Mouse (Mus musculus) embryonic facial prominence, embryonic 11.5 days (tissue): ENCODE measurements around the gene Prkg2. TPM values are rescaled to one million over a fixed set of nuclear protein-coding genes. Genes with fewer than 3 reads are reported as not detected.

Source experiments
- ATAC-seq: fragments of 200-750 bp; cut with Nextera tagmentation; replicated peaks from 2 replicates; pipeline ENCODE4 v1.8.0; 2017; ENCODE audit warnings: low read depth; ENCODE audit not compliant: insufficient number of reproducible peaks, low FRiP score, low TSS enrichment
- DNase-seq: peaks from one replicate; pipeline ENCODE4 v3.0.0-alpha.2; 2015; ENCODE audit warnings: low spot score
- H3K27ac ChIP-seq: fragments of 300-500 bp; sonication (generic); replicated peaks from 2 replicates; pipeline ENCODE4 v1.5.1; 2014; ENCODE audit warnings: mild to moderate bottlenecking, low read depth, low read length, control low read depth
- H3K27me3 ChIP-seq: fragments of 300-500 bp; sonication (generic); 2 replicates; pipeline ENCODE4 v1.6.1; 2014; ENCODE audit warnings: mild to moderate bottlenecking, low read length, moderate library complexity, mixed read lengths; ENCODE audit not compliant: control insufficient read depth, insufficient read depth
- H3K36me3 ChIP-seq: fragments of 300-500 bp; sonication (generic); replicated peaks from 2 replicates; pipeline ENCODE4 v1.6.1; 2014; ENCODE audit warnings: low read depth, mild to moderate bottlenecking, low read length, moderate library complexity, mixed read lengths; ENCODE audit not compliant: control insufficient read depth, insufficient read depth
- H3K4me1 ChIP-seq: fragments of 300-500 bp; sonication (generic); 2 replicates; pipeline ENCODE4 v1.6.1; 2014; ENCODE audit warnings: low read length, mixed read lengths; ENCODE audit not compliant: control insufficient read depth, insufficient read depth
- H3K4me2 ChIP-seq: fragments of 300-500 bp; sonication (generic); 2 replicates; pipeline ENCODE4 v1.6.1; 2014; ENCODE audit warnings: low read depth, mild to moderate bottlenecking, control low read depth, low read length, moderate library complexity
- H3K4me3 ChIP-seq: fragments of 300-500 bp; sonication (generic); 2 replicates; pipeline ENCODE4 v1.5.1; 2014; ENCODE audit warnings: low read depth, low read length, control low read depth
- H3K9ac ChIP-seq: fragments of 300-500 bp; sonication (generic); replicated peaks from 2 replicates; pipeline ENCODE4 v1.6.1; 2014; ENCODE audit warnings: mild to moderate bottlenecking, control low read depth, low read length
- H3K9me3 ChIP-seq: fragments of 300-500 bp; sonication (generic); replicated peaks from 2 replicates; pipeline ENCODE4 v1.6.1; 2016; ENCODE audit warnings: mild to moderate bottlenecking, low read length, inconsistent platforms, mixed read lengths; ENCODE audit not compliant: control insufficient read depth
- WGBS: fragments of 180-500 bp; shearing (Covaris S2); extraction: QIAGEN DNeasy Blood & Tissue Kit; methylation state at CpG from one replicate; pipeline ENCODE4 v1.1.7; 2014; 5-methylcytosine and 5-hydroxymethylcytosine counted together
- polyA plus RNA-seq: library from polyadenylated mRNA; unstranded; fragments of >200 nt; fragmentation: Nextera tagmentation; extraction: Ambion mirVana; gene quantifications from 2 replicates; pipeline ENCODE4 v1.2.1, GENCODE M21; 2014

Prkg2 gene
- polyA plus RNA-seq, 1 experiment from 2014 or later: 2.5 TPM

- DNase-seq: no peak
Measured at GRCm38 (mm10) chr5:98936650-98937049, 100.5 kb downstream of the Prkg2 start.

DNA sequence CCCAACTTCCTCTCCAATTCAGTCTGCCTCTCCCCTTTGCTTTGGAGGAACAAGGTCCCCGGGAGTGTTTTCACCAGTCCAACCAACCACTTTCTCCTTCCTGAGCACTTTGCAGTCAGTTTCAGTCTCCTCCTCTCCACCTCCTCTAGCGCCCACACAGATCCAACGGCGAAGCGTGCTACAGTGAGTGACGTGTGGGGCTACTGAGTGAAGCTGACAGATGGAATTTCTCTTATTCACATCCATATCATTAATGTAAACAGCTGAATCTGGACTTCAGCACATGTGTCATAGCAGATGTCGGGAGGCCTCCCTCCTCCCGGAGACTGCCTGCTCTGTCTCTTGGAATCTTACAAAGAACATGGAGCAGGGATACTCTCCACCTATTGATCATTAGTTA lies 101.2 kb downstream of the Prkg2 start:
- WGBS: 65% methylated on average over 8 of the region's 8 CpGs
- Histone ChIP-seq H3K36me3 (no peaks in the 10 kb centered on the region), H3K9me3 (no peaks in the 10 kb centered on the region), H3K4me1 (no peaks in the 10 kb centered on the region), H3K4me2 (no peak overlapping the region), H3K9ac (no peak overlapping the region), H3K27ac (no peak overlapping the region), H3K4me3 (no peak overlapping the region), H3K27me3 (no peaks in the 10 kb centered on the region)
- DNase-seq (peak; percentile 29), ATAC-seq (no peak)

More at GRCm38 (mm10) chr5:98936650-98937049, 100.5 kb downstream of the Prkg2 start:
- no peaks in the 10 kb centered on the region for H3K27me3 ChIP-seq
- no peak overlapping the region for H3K27ac ChIP-seq
- H3K4me1 ChIP-seq: no peaks in the 10 kb centered on the region
- H3K36me3 ChIP-seq: no peaks in the 10 kb centered on the region
- no peak for ATAC-seq
- WGBS: 31% methylated on average over 2 of the region's 2 CpGs
- no peak overlapping the region for H3K4me3 ChIP-seq
- H3K9me3 ChIP-seq: no peaks in the 10 kb centered on the region
- no peak overlapping the region for H3K4me2 ChIP-seq
- H3K9ac ChIP-seq: no peak overlapping the region

GRCm38 (mm10) chr5:98922921-98923320 lies 114.2 kb downstream of the Prkg2 start:
- no peak overlapping the region for H3K4me3 ChIP-seq
- no peaks in the 10 kb centered on the region for H3K36me3 ChIP-seq
- WGBS: 89% methylated on average over 3 of the region's 3 CpGs
- H3K4me2 ChIP-seq: no peak overlapping the region
- H3K9me3 ChIP-seq: no peaks in the 10 kb centered on the region
- no peak overlapping the region for H3K9ac ChIP-seq
- no peak for DNase-seq
- no peak for ATAC-seq
- no peak overlapping the region for H3K27ac ChIP-seq
- no peaks in the 10 kb centered on the region for H3K27me3 ChIP-seq
- H3K4me1 ChIP-seq: no peaks in the 10 kb centered on the region

GRCm38 (mm10) chr5:98921608-98922007 lies 115.5 kb downstream of the Prkg2 start:
- ATAC-seq: no peak
- 89% methylated on average over 1 of the region's 1 CpGs for WGBS

DNA sequence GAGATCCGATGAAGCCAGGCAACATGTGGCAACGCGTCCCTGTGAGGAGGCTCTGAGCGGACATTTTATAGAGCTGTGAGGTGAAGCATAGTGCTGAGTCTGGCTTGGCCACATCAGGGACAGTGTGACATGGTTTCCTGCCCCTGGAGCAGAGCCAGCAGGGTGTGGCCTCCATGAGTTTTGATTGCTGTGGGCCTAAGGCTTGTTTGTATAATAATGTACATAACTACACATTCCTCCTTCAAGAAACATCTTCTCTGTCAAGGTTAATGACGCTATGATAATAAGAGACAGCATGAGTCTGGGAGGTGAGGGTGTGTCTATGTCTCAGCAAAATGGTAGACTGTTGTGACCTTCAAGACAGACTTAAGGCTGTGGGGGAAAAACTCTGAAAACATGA lies 118.4 kb downstream of the Prkg2 start:
- Histone ChIP-seq H3K4me1 (no peaks in the 10 kb centered on the region), H3K9ac (no peak overlapping the region), H3K27me3 (no peaks in the 10 kb centered on the region), H3K4me2 (no peak overlapping the region), H3K36me3 (no peaks in the 10 kb centered on the region), H3K27ac (no peak overlapping the region), H3K4me3 (no peak overlapping the region), H3K9me3 (no peaks in the 10 kb centered on the region)
- WGBS: 94% methylated on average over 5 of the region's 5 CpGs
- DNase-seq (no peak), ATAC-seq (no peak)

More at GRCm38 (mm10) chr5:98921608-98922007, 115.5 kb downstream of the Prkg2 start:
- no peak for DNase-seq
- Histone ChIP-seq H3K9me3 (no peaks in the 10 kb centered on the region), H3K4me3 (no peak overlapping the region), H3K27me3 (no peaks in the 10 kb centered on the region), H3K4me1 (no peaks in the 10 kb centered on the region), H3K27ac (no peak overlapping the region), H3K36me3 (no peaks in the 10 kb centered on the region), H3K4me2 (no peak overlapping the region), H3K9ac (no peak overlapping the region)

GRCm38 (mm10) chr5:98902339-98902738 lies 134.8 kb downstream of the Prkg2 start:
- no peak overlapping the region for H3K9ac ChIP-seq
- no peaks in the 10 kb centered on the region for H3K36me3 ChIP-seq
- H3K9me3 ChIP-seq: no peaks in the 10 kb centered on the region
- WGBS: 61% methylated on average over 4 of the region's 4 CpGs
- no peak overlapping the region for H3K27ac ChIP-seq
- H3K4me2 ChIP-seq: no peak overlapping the region
- no peaks in the 10 kb centered on the region for H3K27me3 ChIP-seq
- no peak for ATAC-seq
- H3K4me3 ChIP-seq: no peak overlapping the region
- H3K4me1 ChIP-seq: no peaks in the 10 kb centered on the region
- DNase-seq: peak; percentile 68

GRCm38 (mm10) chr5:98900926-98901325 lies 136.2 kb downstream of the Prkg2 start:
- WGBS: 84% methylated on average over 5 of the region's 5 CpGs
- H3K4me2 ChIP-seq: no peak overlapping the region
- DNase-seq (no peak), ATAC-seq (no peak)
- no peaks in the 10 kb centered on the region for H3K4me1 ChIP-seq
- no peak overlapping the region for H3K27ac ChIP-seq
- H3K4me3 ChIP-seq: no peak overlapping the region
- H3K9me3 ChIP-seq: no peaks in the 10 kb centered on the region
- no peak overlapping the region for H3K9ac ChIP-seq
- H3K36me3 ChIP-seq: no peaks in the 10 kb centered on the region
- no peaks in the 10 kb centered on the region for H3K27me3 ChIP-seq

GRCm38 (mm10) chr5:98897946-98898345 lies 139.2 kb downstream of the Prkg2 start:
- Histone ChIP-seq H3K9me3 (no peaks in the 10 kb centered on the region), H3K4me1 (no peaks in the 10 kb centered on the region), H3K4me2 (no peak overlapping the region), H3K27ac (no peak overlapping the region), H3K36me3 (no peaks in the 10 kb centered on the region), H3K9ac (no peak overlapping the region), H3K27me3 (no peaks in the 10 kb centered on the region), H3K4me3 (no peak overlapping the region)
- DNase-seq: no peak
- ATAC-seq: no peak
